Mouse (Mus musculus) embryo, embryonic 11 days (tissue): ENCODE measurements around the gene Osbpl5.

Source experiments
- DNase-seq: peaks from one replicate; pipeline ENCODE4 v3.0.0-alpha.2; 2015

Gene Osbpl5

DNA sequence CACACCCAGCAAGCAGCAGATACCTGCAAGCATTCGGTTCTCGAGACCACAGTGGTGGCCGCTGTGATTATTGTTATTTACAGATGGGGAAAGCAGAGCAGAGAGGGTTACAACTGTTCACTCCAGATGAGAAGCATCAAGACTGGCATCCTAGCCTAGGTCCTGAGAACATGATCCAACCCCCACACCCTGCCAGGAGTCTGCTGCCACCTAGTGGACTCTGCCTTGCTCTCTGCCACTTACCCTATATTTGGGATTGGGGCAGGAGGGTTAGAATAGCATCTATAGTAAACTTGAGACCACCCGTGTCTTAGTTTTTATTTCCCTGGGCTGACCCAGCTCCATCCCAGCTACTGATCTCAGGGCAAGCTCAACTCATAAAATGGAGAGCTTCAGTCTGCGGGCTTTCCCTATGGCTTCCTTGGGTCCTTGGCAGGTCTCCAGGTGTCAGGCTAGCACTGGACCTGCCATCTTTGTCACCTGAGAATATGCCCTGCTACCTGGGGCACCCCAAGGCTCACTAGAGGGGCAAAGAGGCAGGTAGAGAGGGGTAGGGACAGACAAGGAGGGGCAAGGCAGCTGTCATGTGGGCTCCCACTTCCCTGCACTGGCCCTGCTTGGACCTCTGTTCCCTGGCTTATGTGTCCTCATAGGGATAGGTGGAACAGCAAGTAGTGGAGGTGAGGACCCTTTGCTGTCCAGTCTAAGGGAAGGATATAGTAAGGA, 2.6 kb downstream of the Osbpl5 start:
- peak; percentile 78 for DNase-seq

GRCm38 (mm10) chr7:143752606-143753005, 4.2 kb downstream of the Osbpl5 start:
- no peak for DNase-seq

GRCm38 (mm10) chr7:143752056-143752455, 4.7 kb downstream of the Osbpl5 start:
- no peak for DNase-seq

DNA sequence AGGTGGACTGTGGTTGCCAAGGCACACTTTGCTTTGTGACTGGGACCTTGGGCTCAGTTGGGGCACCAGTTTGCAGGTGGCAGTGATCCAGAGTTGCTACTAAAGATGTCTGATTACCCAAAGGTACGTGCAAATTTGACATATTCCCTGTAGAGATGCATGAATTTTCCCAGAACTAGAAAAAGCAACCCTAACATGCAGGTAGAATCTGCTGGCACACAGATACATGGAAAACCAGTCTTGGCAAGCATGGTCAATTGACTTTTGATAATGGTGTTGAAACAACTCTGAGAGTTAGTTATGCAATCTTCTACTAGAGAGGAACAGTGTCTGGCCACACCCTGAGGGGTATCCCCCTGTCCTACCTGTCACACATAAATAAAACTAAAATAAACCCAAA, 5.4 kb downstream of the Osbpl5 start:
- DNase-seq: no peak

GRCm38 (mm10) chr7:143749045-143749444, 7.7 kb downstream of the Osbpl5 start:
- no peak for DNase-seq

DNA sequence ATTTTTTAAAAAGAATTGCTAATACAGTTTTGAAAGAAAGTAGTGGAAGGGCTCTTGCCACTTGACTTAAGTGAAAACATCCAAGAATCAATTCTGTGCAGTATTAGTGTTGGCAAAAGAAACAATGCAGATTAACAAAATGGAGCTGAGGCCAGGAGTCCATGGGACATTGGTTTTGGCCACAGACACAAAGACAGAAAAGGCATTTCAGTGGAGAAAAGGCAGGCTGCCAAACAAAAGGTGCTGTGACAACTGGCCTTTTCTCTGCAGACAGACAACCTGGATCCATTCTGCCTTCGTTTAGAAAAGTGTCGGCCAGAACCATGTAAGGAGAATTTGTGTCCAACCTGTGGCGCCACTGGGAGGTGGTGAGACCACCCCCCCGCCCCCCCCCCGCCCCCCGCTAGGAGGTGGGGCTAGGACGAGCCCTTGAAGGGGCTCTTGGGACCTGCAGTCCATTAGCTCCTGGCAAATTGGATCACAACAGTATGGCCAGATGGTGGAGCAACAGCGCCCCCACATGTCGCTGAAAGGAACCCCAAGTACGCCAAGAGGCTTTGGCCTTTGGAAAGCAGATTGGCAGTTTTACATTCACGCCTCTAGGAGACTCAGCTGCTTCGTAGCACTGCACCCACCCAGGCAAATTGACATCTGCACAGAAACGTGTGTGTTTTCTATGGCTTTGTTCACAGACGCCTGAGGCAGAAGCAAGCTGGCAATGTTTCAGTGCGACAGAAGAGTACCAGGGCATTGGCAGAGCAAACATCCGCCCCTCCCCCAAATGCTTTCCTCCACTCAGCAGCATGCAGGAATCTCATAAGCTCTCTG, 8.5 kb downstream of the Osbpl5 start:
- peak; percentile 90 for DNase-seq

- DNase-seq: peak; percentile 12
Measured at GRCm38 (mm10) chr7:143740653-143741052, 16.1 kb downstream of the Osbpl5 start.

DNA sequence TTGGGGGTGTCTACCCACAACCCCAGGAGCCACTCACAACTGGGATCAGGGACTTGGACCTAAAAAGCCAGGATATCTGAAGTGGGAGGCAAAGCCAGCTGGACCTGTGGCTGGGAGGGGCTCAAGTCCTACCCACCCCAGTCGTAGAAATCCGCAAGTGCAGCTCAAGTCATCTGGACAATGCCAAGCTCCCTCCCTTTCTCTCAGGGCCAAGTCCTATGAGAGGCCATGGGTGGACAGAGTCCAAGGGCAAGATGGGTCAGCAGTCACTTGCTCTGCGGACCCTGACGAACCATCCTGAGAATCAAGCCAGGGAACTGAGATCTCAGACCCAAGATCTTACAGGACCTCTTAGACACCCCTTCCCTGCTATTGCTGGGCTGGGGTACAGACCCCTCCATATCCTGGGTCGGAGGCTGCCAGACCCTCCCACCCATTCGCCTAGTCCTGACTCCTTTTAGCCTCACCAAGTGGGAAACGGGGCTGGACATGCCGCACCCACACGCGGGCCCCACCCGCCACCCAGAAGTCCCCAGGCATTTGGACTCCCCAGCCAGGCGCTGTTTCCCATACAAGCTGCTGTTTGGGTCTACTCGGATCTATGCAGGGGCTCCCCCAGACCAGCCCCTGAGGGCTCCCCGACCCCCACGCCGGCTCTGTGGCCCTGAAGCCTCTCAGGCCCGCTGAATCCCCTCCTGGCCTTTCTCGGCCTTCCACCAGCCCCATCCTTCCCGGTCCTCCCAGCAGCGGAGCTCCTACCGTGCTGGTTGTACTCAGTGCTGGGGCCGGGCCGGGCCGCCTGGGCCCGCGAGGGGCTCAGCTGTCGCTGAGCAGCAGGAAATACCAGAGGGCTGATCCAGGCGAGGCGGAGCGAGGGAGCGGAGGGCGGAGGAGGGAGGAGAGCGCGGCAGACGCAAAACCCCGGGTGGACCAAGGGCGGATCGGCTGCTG, 17.0 kb downstream of the Osbpl5 start:
- DNase-seq: peak; percentile 91

GRCm38 (mm10) chr7:143738601-143739006, 18.2 kb downstream of the Osbpl5 start:
- no peak for DNase-seq

- DNase-seq: no peak
Measured at GRCm38 (mm10) chr7:143738194-143738593, 18.6 kb downstream of the Osbpl5 start.

- DNase-seq: no peak
Measured at GRCm38 (mm10) chr7:143733746-143734145, 23.0 kb downstream of the Osbpl5 start.

DNA sequence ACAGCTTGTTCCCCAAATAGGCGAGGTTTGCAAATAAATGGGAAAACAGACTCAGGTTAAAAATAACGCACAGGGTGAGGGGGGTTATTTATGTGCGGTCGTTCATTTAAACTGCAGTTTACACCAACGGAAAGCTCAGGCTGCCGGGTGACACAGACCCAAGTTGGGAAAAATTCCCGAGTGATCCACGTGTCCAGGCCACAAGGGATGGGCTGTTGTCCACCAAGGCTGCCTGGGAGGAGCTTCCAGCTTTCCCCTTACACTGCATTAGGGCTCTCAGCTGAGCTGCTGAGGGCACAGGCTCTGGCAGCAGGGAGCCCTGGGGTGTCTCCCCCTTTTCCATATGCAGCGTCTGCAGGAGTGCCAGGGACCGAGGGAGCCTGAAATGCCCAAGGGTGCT, 26.9 kb downstream of the Osbpl5 start:
- DNase-seq: no peak

DNA sequence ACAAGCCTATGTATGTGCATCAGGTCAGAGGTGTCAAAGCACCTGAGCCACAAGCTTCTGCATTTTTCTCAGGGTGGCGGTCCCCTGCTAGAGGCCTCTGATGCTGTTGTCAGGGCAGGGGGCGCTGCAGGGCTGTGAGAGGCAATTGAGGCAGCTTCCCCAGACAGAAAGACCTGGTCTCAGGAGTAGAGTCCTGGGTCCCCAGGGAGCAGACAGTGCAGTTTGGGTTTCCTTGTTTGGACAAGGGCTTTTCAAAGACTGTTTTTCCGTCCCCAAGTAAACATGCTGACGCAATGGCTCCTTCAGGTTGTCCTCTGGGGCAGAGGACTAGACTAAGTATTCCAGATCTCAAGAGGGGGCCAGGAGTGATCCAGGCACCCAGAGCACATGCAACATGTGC, 30.4 kb downstream of the Osbpl5 start:
- no peak for DNase-seq

- DNase-seq: no peak
Measured at GRCm38 (mm10) chr7:143723841-143724240, 32.9 kb downstream of the Osbpl5 start.

GRCm38 (mm10) chr7:143722646-143723045, 34.1 kb downstream of the Osbpl5 start:
- DNase-seq: no peak

GRCm38 (mm10) chr7:143717811-143718210, 39.0 kb downstream of the Osbpl5 start:
- no peak for DNase-seq

- no peak for DNase-seq
Measured at GRCm38 (mm10) chr7:143713421-143713820, 43.4 kb downstream of the Osbpl5 start.

DNA sequence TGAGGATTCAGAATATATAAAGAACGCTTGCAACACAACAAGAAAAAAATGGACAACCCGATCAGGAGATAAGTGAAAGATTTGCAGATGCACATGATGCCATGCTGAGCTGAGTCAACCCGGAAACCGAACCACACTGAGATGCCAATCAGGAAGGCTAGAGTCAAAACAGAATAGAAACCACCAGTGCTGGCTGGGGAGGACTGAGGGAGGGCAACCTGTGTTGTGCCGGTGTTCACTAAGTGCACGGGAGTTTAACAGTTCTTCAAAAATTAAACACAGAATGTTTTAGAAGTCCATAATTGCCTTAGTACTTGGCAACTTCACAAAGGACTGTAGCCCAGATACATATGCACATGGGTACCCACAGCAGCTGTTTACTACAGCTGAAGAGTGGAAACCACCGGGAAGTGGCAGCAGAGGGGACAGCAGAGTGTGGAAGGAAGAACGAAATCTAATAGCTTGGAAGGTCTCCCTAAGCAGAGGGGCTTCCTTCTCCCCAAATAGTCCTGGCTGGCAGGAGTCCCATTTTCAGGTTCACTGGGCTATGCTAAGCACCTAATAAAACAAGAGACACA, 43.9 kb downstream of the Osbpl5 start:
- no peak for DNase-seq

- DNase-seq: peak; percentile 3
Measured at GRCm38 (mm10) chr7:143712023-143712422, 44.8 kb downstream of the Osbpl5 start.

- no peak for DNase-seq
Measured at GRCm38 (mm10) chr7:143711381-143711780, 45.4 kb downstream of the Osbpl5 start.

DNA sequence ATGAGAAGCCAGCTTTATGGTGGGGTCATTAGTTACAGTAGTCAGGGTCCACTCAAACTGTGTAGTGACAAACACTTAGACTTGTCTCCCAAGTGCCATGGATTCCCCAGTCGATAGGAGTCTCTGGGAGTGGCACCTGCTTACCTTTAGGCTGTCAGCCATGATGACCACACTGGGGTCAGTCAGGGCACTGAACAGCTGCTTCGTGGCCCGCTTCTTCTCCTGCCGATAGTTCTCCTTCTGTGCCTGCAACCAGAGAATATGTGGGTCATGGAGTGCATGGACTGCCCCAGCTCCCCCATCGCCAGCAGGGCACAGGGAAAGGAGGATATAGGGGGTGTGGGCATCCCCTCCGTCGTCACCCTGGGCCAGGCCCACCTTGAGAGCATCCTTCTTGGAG, 47.4 kb downstream of the Osbpl5 start:
- DNase-seq: no peak

DNA sequence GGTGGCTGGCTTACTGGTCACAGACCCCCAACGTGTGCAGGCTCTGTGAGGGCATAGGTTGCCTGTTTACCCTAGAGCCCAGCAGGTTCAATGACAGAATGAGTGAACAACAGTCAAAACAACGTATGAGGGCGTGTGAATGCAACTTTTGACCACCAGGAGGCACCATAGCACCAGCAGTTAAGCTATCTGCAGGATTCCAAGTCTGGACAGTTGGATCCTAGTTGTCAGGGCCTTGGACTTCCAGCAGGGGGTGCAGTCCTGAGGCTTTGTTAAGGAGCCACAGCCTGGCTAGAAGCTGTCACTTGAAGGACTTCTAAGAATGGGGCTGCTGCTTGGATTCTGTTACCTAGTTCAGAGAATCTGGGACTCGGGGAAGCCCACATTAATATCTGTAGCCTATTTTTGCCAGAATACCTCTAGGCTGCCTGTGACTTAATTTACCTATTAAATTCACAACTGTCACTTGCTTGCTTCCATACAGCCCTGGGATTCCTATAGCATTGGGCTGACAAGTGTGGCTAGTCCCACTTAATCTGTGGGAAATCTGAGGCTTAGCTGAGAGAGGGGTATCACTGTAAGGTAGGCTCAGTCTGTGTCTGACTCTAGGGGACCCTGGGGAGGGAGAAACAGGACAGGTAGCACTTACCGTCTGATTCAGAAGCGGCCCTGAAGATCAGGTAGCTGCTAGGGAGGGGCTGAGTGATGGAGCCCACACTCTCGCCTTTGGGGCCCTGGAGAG, 49.9 kb downstream of the Osbpl5 start:
- peak; percentile 95 for DNase-seq
